Mouse (Mus musculus) forebrain, embryonic 13.5 days (tissue): Measurements from ENCODE around the gene Imp3. TPM values are rescaled to one million over a fixed set of nuclear protein-coding genes. Genes with fewer than 3 reads are reported as not detected.
"Not testable (repeated sequence)": the region's sequence is repeated elsewhere in the genome, so short reads cannot be mapped to it uniquely, and the experiment has no call there.

Experiments
- ATAC-seq: fragments of 200-750 bp; cut with Nextera tagmentation; 2 replicates; pipeline ENCODE4 v1.8.0; 2017
- H3K27ac ChIP-seq: fragments of 300-500 bp; sonication (generic); 2 replicates; pipeline ENCODE4 v1.5.1; 2015; ENCODE audit warnings: inconsistent platforms, mild to moderate bottlenecking, moderate library complexity
- H3K27me3 ChIP-seq: fragments of 300-500 bp; sonication (generic); 2 replicates; pipeline ENCODE4 v1.6.1; 2015; ENCODE audit warnings: mild to moderate bottlenecking, inconsistent platforms
- H3K36me3 ChIP-seq: fragments of 300-500 bp; sonication (generic); 2 replicates; pipeline ENCODE4 v1.6.1; 2015; ENCODE audit warnings: mild to moderate bottlenecking, inconsistent platforms; ENCODE audit not compliant: poor library complexity, severe bottlenecking
- H3K4me1 ChIP-seq: fragments of 300-500 bp; sonication (generic); 2 replicates; pipeline ENCODE4 v1.6.1; 2015; ENCODE audit warnings: inconsistent platforms
- H3K4me2 ChIP-seq: fragments of 300-500 bp; sonication (generic); 2 replicates; pipeline ENCODE4 v1.6.1; 2015; ENCODE audit warnings: inconsistent platforms, mild to moderate bottlenecking, moderate library complexity
- H3K4me3 ChIP-seq: fragments of 300-500 bp; sonication (generic); 2 replicates; pipeline ENCODE4 v1.5.1; 2015; ENCODE audit warnings: mild to moderate bottlenecking, inconsistent platforms
- H3K9ac ChIP-seq: fragments of 300-500 bp; sonication (generic); 2 replicates; pipeline ENCODE4 v1.6.1; 2015; ENCODE audit warnings: mild to moderate bottlenecking, inconsistent platforms
- H3K9me3 ChIP-seq: fragments of 300-500 bp; sonication (generic); replicated peaks from 2 replicates; pipeline ENCODE4 v1.6.1; 2016; ENCODE audit warnings: inconsistent platforms
- WGBS: fragments of 180-500 bp; shearing (Covaris S2); methylation state at CpG from one replicate; pipeline ENCODE4 v1.1.7; 2015; 5-methylcytosine and 5-hydroxymethylcytosine counted together
- polyA plus RNA-seq: library from polyadenylated mRNA; unstranded; fragments of >200 nt; fragmentation: Nextera tagmentation; extraction: Ambion mirVana; gene quantifications from 2 replicates; pipeline ENCODE4 v1.2.1, GENCODE M21; 2015

Imp3 gene
- polyA plus RNA-seq, 1 experiment from 2014 or later: 89.0 TPM

- Histone ChIP-seq H3K4me2 (peak overlapping the region; percentile 49), H3K9me3 (peaks cover 4% of the 10 kb centered on the region; the same call in 1 of the 2 replicates), H3K4me1 (peaks cover 54% of the 10 kb centered on the region), H3K36me3 (peaks cover 11% of the 10 kb centered on the region), H3K27ac (no peak overlapping the region), H3K27me3 (no peaks in the 10 kb centered on the region), H3K4me3 (peak overlapping the region; percentile 15), H3K9ac (peak overlapping the region; percentile 49; the same call in 1 of the 2 replicates)
- WGBS: 52% methylated on average over 7 of the region's 7 CpGs
- ATAC-seq: no peak
These were observed 12.6 kb upstream of the Imp3 start for GRCm38 (mm10) chr9:56924651-56925027.

- H3K9me3 ChIP-seq: peaks cover 4% of the 10 kb centered on the region; the same call in 1 of the 2 replicates
- no peak overlapping the region for H3K4me3 ChIP-seq
- peaks cover 11% of the 10 kb centered on the region for H3K36me3 ChIP-seq
- 91% methylated on average over 26 of the region's 26 CpGs for whole genome bisulfite sequencing
- H3K27ac ChIP-seq: no peak overlapping the region
- no peaks in the 10 kb centered on the region for H3K27me3 ChIP-seq
- H3K4me1 ChIP-seq: peaks cover 54% of the 10 kb centered on the region
- ATAC-seq: no peak
- H3K4me2 ChIP-seq: peak overlapping the region; percentile 49
- H3K9ac ChIP-seq: peak overlapping the region; percentile 9; the same call in 1 of the 2 replicates
These were observed 11.8 kb upstream of the Imp3 start for GRCm38 (mm10) chr9:56925291-56926024.

- Histone ChIP-seq H3K4me3 (no peak overlapping the region), H3K4me1 (peaks cover 54% of the 10 kb centered on the region)
These were observed 11.3 kb upstream of the Imp3 start for GRCm38 (mm10) chr9:56926025-56926360.

GRCm38 (mm10) chr9:56926387-56926786 lies 10.9 kb upstream of the Imp3 start:
- H3K4me3 ChIP-seq: peak overlapping the region; percentile 66
- H3K27ac ChIP-seq: no peak overlapping the region
- ATAC-seq: no peak
- peak overlapping the region; percentile 84 for H3K4me2 ChIP-seq
- 0 out of 2 replicates have a peak, but pooled peaks cover under 1% of the 10 kb centered on the region for H3K27me3 ChIP-seq
- H3K4me1 ChIP-seq: peaks cover 54% of the 10 kb centered on the region
- H3K36me3 ChIP-seq: peaks cover 10% of the 10 kb centered on the region
- 87% methylated on average over 10 of the region's 10 CpGs for WGBS
- H3K9ac ChIP-seq: no peak overlapping the region
- H3K9me3 ChIP-seq: peaks cover 4% of the 10 kb centered on the region; the same call in 1 of the 2 replicates

More at GRCm38 (mm10) chr9:56926025-56926360, 11.3 kb upstream of the Imp3 start:
- Histone ChIP-seq H3K27ac (no peak overlapping the region), H3K9ac (no peak overlapping the region), H3K36me3 (peaks cover 11% of the 10 kb centered on the region), H3K27me3 (no peaks in the 10 kb centered on the region), H3K4me2 (peak overlapping the region; percentile 84; the same call in 1 of the 2 replicates), H3K9me3 (peaks cover 4% of the 10 kb centered on the region; the same call in 1 of the 2 replicates)
- no peak for ATAC-seq
- 98% methylated on average over 10 of the region's 10 CpGs for WGBS

GRCm38 (mm10) chr9:56927191-56928012 lies 9.9 kb upstream of the Imp3 start:
- Histone ChIP-seq H3K4me1 (peaks cover 54% of the 10 kb centered on the region), H3K4me2 (peak overlapping the region; percentile 84), H3K36me3 (0 out of 2 replicates have a peak, but pooled peaks cover under 1% of the 10 kb centered on the region), H3K9ac (peak overlapping the region; percentile 75), H3K27me3 (0 out of 2 replicates have a peak, but pooled peaks cover 4% of the 10 kb centered on the region), H3K9me3 (no peaks in the 10 kb centered on the region), H3K27ac (peak overlapping the region; percentile 63), H3K4me3 (peak overlapping the region; percentile 66)
- under 1% methylated on average over 35 of the region's 35 CpGs for WGBS
- ATAC-seq: peak; percentile 39

GRCm38 (mm10) chr9:56928041-56928811 lies 9.0 kb upstream of the Imp3 start, which contains the start of gene Snx33:
TSS of gene Snx33 (minus strand) at chr9:56928371.
- no peaks in the 10 kb centered on the region for H3K36me3 ChIP-seq
- no peaks in the 10 kb centered on the region for H3K9me3 ChIP-seq
- H3K9ac ChIP-seq: peak within 1 kb of the TSS; percentile 75
- H3K27me3 ChIP-seq: 0 out of 2 replicates have a peak, but pooled peaks cover 4% of the 10 kb centered on the region
- under 1% methylated on average over 50 of the region's 50 CpGs for WGBS
- H3K4me1 ChIP-seq: peaks cover 51% of the 10 kb centered on the region
- H3K27ac ChIP-seq: peak within 1 kb of the TSS; percentile 63
- ATAC-seq: peak; percentile 87
- H3K4me2 ChIP-seq: peak within 1 kb of the TSS; percentile 84
- peak within 1 kb of the TSS; percentile 66 for H3K4me3 ChIP-seq

GRCm38 (mm10) chr9:56929496-56929895 lies 7.8 kb upstream of the Imp3 start:
- ATAC-seq: no peak
- Histone ChIP-seq H3K9me3 (no peaks in the 10 kb centered on the region), H3K36me3 (no peaks in the 10 kb centered on the region), H3K27me3 (0 out of 2 replicates have a peak, but pooled peaks cover 4% of the 10 kb centered on the region), H3K4me1 (peaks cover 39% of the 10 kb centered on the region), H3K27ac (no peak overlapping the region), H3K4me3 (no peak overlapping the region), H3K9ac (no peak overlapping the region), H3K4me2 (no peak overlapping the region)
- 81% methylated on average over 4 of the region's 4 CpGs for WGBS

- peaks cover 28% of the 10 kb centered on the region for H3K4me1 ChIP-seq
- no peaks in the 10 kb centered on the region for H3K9me3 ChIP-seq
- ATAC-seq: no peak
- H3K4me3 ChIP-seq: no peak overlapping the region
- WGBS: 75% methylated on average over 1 of the region's 1 CpGs
- no peak overlapping the region for H3K4me2 ChIP-seq
- no peak overlapping the region for H3K9ac ChIP-seq
- H3K36me3 ChIP-seq: no peaks in the 10 kb centered on the region
- H3K27ac ChIP-seq: no peak overlapping the region
- H3K27me3 ChIP-seq: 0 out of 2 replicates have a peak, but pooled peaks cover 4% of the 10 kb centered on the region
These were observed 6.7 kb upstream of the Imp3 start for GRCm38 (mm10) chr9:56930556-56930955.

GRCm38 (mm10) chr9:56936861-56937222 lies 433 bp upstream of the Imp3 start:
- Histone ChIP-seq H3K9ac (peak overlapping the region; percentile 5; the same call in 1 of the 2 replicates), H3K4me1 (peaks cover 24% of the 10 kb centered on the region), H3K4me3 (peak overlapping the region; percentile 91), H3K27me3 (no peaks in the 10 kb centered on the region), H3K27ac (no peak overlapping the region), H3K4me2 (peak overlapping the region; percentile 95), H3K36me3 (no peaks in the 10 kb centered on the region), H3K9me3 (no peaks in the 10 kb centered on the region)
- whole genome bisulfite sequencing: 24% methylated on average over 6 of the region's 6 CpGs
- ATAC-seq: no peak

GRCm38 (mm10) chr9:56938374-56938773 lies 1.1 kb downstream of the Imp3 start:
- Histone ChIP-seq H3K4me1 (peaks cover 24% of the 10 kb centered on the region), H3K4me2 (peak overlapping the region; percentile 95), H3K27me3 (no peaks in the 10 kb centered on the region), H3K9ac (peak overlapping the region; percentile 90), H3K36me3 (no peaks in the 10 kb centered on the region), H3K4me3 (peak overlapping the region; percentile 91), H3K27ac (no peak overlapping the region), H3K9me3 (no peaks in the 10 kb centered on the region)
- no peak for ATAC-seq
- WGBS: 6% methylated on average over 7 of the region's 7 CpGs

GRCm38 (mm10) chr9:56947481-56947880 lies 10.2 kb downstream of the Imp3 start:
- not testable (repeated sequence) for H3K4me3 ChIP-seq, H3K4me2 ChIP-seq, H3K9ac ChIP-seq, H3K36me3 ChIP-seq, H3K27me3 ChIP-seq, H3K9me3 ChIP-seq, ATAC-seq, H3K27ac ChIP-seq
- WGBS: 25% methylated on average over 3 of the region's 3 CpGs
- H3K4me1 ChIP-seq: peaks cover 14% of the 10 kb centered on the region
